Mouse (Mus musculus) lung, adult 2 months (tissue): ENCODE measurements at regions not wholly inside any gene's neighbourhood (a gene's known extent, or its start where the extent isn't known, plus 50 kb on each side); places are given as distances from the start of the nearest gene placed in this dataset.

Experiments
- DNase-seq: peaks from one replicate; pipeline ENCODE4 v3.0.0; 2022
- H3K4me1 ChIP-seq: fragments of 200-500 bp; 2 replicates; pipeline ENCODE4 v1.6.1; 2011; ENCODE audit warnings: low read length; ENCODE audit not compliant: control insufficient read depth, insufficient read depth
- H3K4me3 ChIP-seq: fragments of 200-500 bp; replicated peaks from 2 replicates; pipeline ENCODE3; 2011; ENCODE audit warnings: low read depth, mild to moderate bottlenecking, control low read depth, low read length; ENCODE audit errors: extremely low read depth
- CTCF ChIP-seq: fragments of 200-500 bp; IDR thresholded peaks from 2 replicates; pipeline ENCODE4 v1.5.1; 2011; ENCODE audit warnings: mild to moderate bottlenecking, low read length, control low read depth; ENCODE audit not compliant: insufficient read depth
- POLR2A ChIP-seq: fragments of 200-500 bp; IDR thresholded peaks from 2 replicates; pipeline ENCODE4 v1.6.1; 2011; ENCODE audit warnings: low read depth, mild to moderate bottlenecking, control low read depth, low read length, borderline replicate concordance; ENCODE audit errors: extremely low read depth
- WGBS: fragments of 180-500 bp; shearing (Covaris S2); methylation state at CpG from one replicate; pipeline ENCODE4 v1.1.7; 2018; 5-methylcytosine and 5-hydroxymethylcytosine counted together

DNA sequence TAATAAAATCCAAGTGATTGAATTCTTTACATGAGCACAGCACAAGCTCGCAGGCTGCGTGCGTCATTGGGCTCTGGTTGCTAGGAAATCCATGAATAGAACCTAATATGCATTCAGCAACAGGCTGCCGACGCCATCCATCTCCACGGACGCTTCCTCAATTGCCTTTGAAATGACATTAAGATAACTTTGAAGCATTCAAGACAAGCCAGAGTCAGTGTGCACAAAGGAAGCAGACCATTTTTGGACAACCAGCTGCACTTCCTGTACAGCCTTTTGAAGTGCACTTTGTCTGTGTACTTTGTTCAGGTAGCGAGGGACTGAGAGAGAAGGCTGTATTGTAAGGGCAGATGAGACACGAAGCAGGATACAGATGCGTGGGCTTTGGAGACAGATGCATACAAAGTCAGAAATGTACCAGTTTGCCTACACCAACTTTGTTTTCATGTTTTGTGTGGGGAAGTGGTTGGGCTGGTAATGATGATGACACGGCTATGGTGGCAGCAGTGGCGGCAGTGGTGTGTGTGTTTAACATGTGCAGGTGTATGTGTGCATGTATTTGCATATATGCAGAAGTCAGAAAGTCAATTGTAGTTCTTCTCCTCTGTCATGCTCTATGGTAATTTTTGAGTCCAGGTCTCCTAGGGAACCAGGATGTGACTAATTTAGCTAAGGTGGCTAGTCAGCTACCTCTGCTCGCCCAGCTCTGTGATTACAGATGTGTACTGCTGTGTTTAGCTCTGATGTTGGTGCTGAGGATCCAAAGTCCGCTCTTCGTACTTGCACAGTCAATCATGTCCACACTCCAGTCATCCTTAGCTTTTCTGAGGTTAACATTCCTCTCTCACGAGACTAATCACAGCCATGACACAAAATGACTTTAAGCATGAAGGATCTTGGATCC is 106.7 kb upstream of the Col1a2 start:
- TF ChIP-seq CTCF (no peak), POLR2A (no peak)
- H3K4me3 ChIP-seq: no peak overlapping the region
- no peaks in the 10 kb centered on the region for H3K4me1 ChIP-seq
- no peak for DNase-seq
- 36% methylated on average over 16 of the region's 16 CpGs for WGBS

DNA sequence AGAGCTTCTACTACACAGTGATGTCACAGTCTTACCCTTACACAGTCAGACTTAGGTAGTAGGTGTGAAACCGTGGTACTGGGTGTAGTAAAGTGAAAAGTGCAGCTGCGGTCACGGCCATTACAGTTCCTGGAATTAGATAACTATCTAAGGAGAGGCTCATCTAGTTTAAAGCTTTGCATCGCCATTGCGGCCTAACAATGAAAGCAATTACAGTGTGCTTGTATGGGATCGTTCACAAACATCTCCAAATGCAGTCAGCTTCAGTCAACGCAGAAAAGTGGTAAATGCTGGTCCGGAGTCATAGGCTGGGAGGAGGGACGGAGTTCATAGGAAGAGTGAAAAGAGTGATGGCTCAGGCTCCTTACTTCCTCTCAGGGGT is 106.0 kb upstream of the Col1a2 start:
- Histone ChIP-seq H3K4me3 (no peak overlapping the region), H3K4me1 (no peaks in the 10 kb centered on the region)
- TF ChIP-seq CTCF (no peak), POLR2A (no peak)
- 64% methylated on average over 9 of the region's 9 CpGs for WGBS
- DNase-seq: no peak

DNA sequence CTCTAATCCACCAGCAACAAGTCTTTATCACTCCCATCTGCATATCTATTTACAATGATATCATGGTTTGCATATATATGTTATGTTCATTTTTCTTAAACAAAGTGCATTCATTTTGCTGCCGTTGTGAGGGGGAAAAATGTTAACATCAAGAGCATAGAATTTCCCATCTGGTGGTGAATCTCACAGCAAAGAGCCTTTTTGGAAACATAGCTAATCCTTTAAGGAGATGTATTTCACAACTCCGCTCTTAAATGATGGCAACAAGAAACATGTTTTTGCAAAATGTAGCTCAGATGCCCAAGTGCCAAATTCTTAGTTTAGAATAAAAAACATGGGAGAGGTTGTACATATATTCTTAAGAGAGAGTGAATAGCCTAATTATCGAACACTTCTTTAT is 99.3 kb upstream of the Col1a2 start:
- 82% methylated on average over 3 of the region's 3 CpGs for WGBS
- no peak for DNase-seq
- H3K4me3 ChIP-seq: no peak overlapping the region
- no peaks in the 10 kb centered on the region for H3K4me1 ChIP-seq
- no peak for TF ChIP-seq POLR2A
- no peak for TF ChIP-seq CTCF

DNA sequence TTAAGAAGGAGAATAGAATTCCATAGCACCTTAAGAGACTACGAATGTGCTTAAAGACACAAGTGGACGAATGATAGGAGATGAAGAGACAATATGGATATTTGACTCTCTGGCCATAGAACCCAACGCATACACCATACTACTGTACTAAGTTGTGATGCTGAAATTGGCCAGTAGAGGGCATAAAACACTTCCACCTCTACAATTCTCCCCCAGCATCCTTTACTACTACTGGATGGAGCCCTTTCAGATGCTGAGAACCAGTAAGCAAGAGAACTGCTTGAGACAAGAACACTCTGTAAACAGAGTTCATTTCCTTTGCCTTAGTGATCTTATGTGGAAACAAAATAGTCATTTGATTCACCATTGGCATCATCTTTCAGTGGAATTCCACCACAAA is 96.9 kb upstream of the Col1a2 start:
- no peak overlapping the region for H3K4me3 ChIP-seq
- DNase-seq: no peak
- no peaks in the 10 kb centered on the region for H3K4me1 ChIP-seq
- WGBS: 55% methylated on average over 3 of the region's 3 CpGs
- TF ChIP-seq CTCF (no peak), POLR2A (no peak)

DNA sequence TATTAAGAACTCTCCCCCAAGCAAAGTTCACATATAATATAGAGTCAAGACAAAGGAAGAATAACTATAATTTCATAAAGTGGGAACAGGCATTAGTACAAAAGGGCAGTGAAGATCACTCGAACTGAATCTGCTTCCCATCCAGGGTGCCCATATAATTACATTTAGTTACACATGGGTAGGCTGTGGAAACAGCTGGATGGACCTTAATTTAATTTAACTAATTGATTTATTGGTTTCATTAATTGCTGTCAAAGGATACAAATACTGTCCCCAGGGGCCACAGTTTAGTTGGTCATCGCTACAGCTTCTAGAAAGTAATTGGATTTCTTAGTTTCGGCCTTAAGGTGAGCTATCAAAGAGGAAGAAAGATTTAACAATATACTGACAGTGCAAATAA is 91.4 kb upstream of the Col1a2 start:
- TF ChIP-seq CTCF (no peak), POLR2A (no peak)
- WGBS: 88% methylated on average over 3 of the region's 3 CpGs
- H3K4me1 ChIP-seq: no peaks in the 10 kb centered on the region
- no peak overlapping the region for H3K4me3 ChIP-seq
- no peak for DNase-seq

DNA sequence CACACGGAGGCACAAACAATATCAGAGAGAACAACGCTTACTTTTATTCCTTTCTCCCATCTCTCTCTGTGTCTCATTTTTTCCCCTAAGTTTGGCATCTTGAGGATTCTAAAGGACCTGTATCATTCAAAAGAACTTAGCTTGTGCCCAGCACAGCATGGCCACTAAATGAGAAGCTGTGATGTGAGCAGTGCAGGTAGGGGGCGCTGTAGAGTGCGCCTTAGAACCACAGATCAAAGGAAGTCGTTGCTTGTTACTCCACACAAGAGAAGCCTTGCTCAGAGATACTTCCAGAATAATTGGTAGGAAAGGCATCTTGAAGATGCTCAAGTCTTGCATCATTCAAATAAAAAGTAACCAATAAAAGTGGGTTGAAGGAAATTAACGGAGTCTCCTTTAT is 90.4 kb upstream of the Col1a2 start:
- TF ChIP-seq POLR2A (no peak), CTCF (peak; percentile 81)
- DNase-seq: peak; percentile 21
- Histone ChIP-seq H3K4me3 (no peak overlapping the region), H3K4me1 (no peaks in the 10 kb centered on the region; the same call in 1 of the 2 replicates)
- WGBS: 42% methylated on average over 6 of the region's 6 CpGs

DNA sequence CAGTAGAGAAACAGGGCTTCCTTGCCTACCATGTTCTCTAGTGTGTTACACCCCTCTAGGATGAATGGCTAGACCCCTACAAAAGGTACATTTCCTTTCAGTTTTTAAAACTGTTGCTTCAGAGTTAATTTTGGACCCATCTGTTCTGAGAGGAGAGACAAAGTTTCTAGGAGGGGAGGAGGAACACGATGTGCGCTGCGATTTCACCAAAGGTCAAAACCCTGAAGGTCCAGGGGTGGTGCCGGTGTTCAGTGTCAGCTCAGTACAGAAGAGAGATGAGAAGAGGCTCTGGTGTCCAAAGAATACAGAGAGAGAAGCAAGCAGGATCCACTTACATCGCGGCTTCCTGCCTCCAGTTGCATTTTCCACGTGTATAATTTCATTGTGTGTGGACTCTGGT is 89.4 kb upstream of the Col1a2 start:
- WGBS: 72% methylated on average over 7 of the region's 7 CpGs
- DNase-seq: no peak
- Histone ChIP-seq H3K4me3 (no peak overlapping the region), H3K4me1 (no peaks in the 10 kb centered on the region; the same call in 1 of the 2 replicates)
- no peak for TF ChIP-seq POLR2A
- TF ChIP-seq CTCF: no peak

DNA sequence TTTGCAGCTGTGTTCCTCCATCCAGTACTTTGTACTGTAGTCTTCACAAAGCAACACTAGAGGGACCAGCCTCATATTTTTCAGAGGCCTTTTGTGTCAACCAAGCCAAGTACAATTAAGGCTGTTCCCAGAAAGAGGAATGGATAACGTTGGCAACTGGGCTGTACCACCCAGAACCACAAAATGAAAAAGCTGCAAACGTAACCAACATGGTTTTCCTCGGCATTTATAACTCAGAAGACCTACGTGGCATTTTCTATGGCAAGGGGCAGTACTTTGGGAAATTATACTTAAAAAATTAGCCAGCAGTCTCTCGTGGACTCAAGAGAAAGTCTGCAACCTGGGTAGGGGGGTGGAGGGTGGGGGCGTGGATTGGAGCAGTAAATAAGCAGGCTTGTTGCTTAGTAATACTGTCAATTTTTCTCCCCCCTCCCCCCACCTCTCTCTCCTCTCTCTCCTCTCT is 87.3 kb upstream of the Col1a2 start:
- TF ChIP-seq CTCF (no peak), POLR2A (no peak)
- 32% methylated on average over 6 of the region's 6 CpGs for WGBS
- Histone ChIP-seq H3K4me3 (peak overlapping the region; percentile 34), H3K4me1 (no peaks in the 10 kb centered on the region; the same call in 1 of the 2 replicates)
- no peak for DNase-seq

DNA sequence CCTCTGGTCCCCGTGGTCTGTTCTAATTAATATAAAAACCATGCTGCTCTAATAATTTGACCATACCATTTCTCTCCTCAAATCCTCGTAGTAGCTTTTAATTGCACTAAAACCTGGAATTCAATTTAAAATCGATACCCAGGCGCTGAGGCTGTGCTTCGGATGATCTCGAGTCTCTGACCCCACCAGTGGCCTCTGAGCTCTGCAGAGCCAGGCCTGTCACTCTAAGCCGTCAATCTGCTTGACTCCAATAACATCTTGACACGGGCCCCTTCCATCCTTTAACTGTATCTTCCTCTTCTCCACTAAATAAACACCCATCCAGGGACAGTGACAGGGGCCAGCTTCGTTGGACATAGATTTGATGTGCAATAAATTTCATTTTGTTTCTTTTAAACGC is 86.2 kb upstream of the Col1a2 start:
- 51% methylated on average over 10 of the region's 10 CpGs for WGBS
- Histone ChIP-seq H3K4me1 (no peaks in the 10 kb centered on the region; the same call in 1 of the 2 replicates), H3K4me3 (no peak overlapping the region)
- no peak for DNase-seq
- no peak for TF ChIP-seq POLR2A
- no peak for TF ChIP-seq CTCF

DNA sequence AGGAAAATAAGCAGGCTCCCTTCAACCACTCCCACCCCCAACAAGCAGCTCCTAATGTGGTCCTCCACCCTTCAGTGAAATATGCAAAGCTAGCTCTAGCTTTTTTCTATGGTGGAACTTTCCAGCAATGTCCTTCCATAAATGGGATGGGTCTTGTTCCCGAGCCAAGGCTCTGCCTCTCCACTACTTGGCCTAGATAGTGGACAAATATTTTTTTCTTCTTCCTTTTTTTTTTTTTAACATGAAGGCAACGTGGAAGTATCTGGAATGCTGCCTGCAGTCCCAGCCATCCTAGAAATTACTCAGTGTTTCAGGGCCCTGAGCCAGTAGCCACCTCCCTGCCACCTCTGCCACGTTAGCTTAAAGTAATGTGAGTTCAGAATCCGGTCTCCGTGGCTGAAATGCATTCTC is 85.7 kb upstream of the Col1a2 start:
- WGBS: 25% methylated on average over 5 of the region's 5 CpGs
- Histone ChIP-seq H3K4me1 (no peaks in the 10 kb centered on the region; the same call in 1 of the 2 replicates), H3K4me3 (no peak overlapping the region)
- TF ChIP-seq CTCF (no peak), POLR2A (no peak)
- DNase-seq: no peak
